Mouse (Mus musculus): ENCODE data around the gene Ascc3. TPM values are rescaled to one million over a fixed set of nuclear protein-coding genes. Genes with fewer than 3 reads are reported as not detected.
A peak's percentile ranks its signal among the peaks of the same experiment; 100 is the strongest.

Gene Ascc3
- polyA plus RNA-seq, 1 experiment from 2014 or later: 25.9 TPM

DNA sequence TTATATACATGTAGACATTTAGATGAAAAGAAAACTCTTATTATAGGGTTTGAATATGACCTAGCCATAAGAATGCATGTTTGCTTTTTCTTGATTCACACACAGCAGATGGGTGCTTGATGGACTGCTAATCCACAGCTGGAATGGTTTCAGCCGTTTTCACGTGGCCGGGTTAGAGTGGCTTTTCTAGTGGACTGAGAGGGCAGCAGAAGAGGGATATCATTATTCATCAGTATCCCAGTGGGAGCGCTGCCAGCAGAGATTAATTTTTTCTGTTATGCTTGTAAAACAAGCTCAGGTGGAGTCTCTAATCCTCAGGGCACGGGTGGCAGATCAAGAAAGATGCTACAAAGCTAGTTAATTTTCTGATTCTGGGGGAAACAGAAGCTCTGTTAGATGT, 200.4 kb downstream of the Ascc3 start:
- no peaks in the 10 kb centered on the region for H3K4me1 ChIP-seq (replicated peaks; ENCODE audit: control insufficient read depth, insufficient read depth, low read length)
- H3K4me2 ChIP-seq (ENCODE audit: low read depth, low read length, severe bottlenecking): no peak overlapping the region
- no peaks in the 10 kb centered on the region for H3K36me3 ChIP-seq (ENCODE audit: control insufficient read depth, insufficient read depth, low read length)
- no peak for DNase-seq (ENCODE audit: low spot score)
- no peaks in the 10 kb centered on the region for H3K9me3 ChIP-seq (ENCODE audit: control insufficient read depth, low read length)
- no peaks in the 10 kb centered on the region for H3K27me3 ChIP-seq (ENCODE audit: control insufficient read depth, insufficient read depth, low read length)
- H3K4me3 ChIP-seq (ENCODE audit: low read depth, low read length): no peak overlapping the region
- H3K9ac ChIP-seq (ENCODE audit: low read length): no peak overlapping the region
- no peak for ATAC-seq (replicated peaks; ENCODE audit: low FRiP score)
- 56% methylated on average over 5 of the region's 5 CpGs for WGBS
- H3K27ac ChIP-seq (ENCODE audit: low read depth, low read length): no peak overlapping the region

DNA sequence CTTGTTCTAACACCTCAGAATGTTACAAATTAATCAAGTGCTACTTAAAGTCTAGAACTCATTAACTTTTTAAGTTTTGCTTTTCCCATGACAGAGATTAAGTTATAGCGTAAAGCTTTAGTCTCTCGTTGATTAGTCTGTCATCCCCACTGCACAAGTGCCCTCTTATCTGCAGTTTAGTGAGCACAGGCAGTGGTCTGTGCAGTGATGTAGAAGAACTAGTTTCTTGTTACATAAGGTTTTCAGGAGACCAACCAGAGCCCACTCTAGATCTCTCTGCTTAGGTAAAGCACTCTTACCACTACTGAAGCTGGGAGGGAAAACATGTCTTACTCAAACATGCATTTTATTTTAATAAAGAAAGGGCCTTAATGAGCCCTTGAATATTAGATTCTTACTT, 209.1 kb downstream of the Ascc3 start:
- DNase-seq (ENCODE audit: low spot score): no peak
- no peak for ATAC-seq (replicated peaks; ENCODE audit: low FRiP score)

DNA sequence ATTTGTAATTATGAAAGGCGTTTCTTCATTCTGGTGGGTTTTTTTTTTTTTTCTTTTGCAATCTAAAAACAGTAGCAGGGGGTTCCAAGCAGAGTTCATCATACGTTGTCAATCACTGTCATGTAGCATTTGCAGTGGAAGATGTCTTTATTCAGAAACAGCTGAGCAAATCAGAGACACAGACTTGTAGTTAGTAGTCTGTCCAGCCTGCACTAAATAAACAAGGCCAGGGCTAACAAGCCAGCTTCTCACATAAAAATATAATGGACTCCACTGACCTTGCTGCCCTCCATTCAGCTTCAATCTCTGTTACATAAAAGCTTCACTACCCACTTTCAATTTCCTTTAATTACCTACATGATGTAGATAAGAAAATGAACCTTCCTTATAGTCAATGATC, 209.9 kb downstream of the Ascc3 start:
- Histone ChIP-seq H3K36me3 (ENCODE audit: control insufficient read depth, insufficient read depth, low read length) (no peaks in the 10 kb centered on the region), H3K9ac (ENCODE audit: low read length) (no peak overlapping the region), H3K4me2 (ENCODE audit: low read depth, low read length, severe bottlenecking) (no peak overlapping the region), H3K9me3 (ENCODE audit: control insufficient read depth, low read length) (no peaks in the 10 kb centered on the region), H3K4me1 (replicated peaks; ENCODE audit: control insufficient read depth, insufficient read depth, low read length) (no peaks in the 10 kb centered on the region), H3K27me3 (ENCODE audit: control insufficient read depth, insufficient read depth, low read length) (no peaks in the 10 kb centered on the region), H3K4me3 (ENCODE audit: low read depth, low read length) (no peak overlapping the region), H3K27ac (ENCODE audit: low read depth, low read length) (no peak overlapping the region)
- DNase-seq (ENCODE audit: low spot score): no peak
- ATAC-seq (replicated peaks; ENCODE audit: low FRiP score): no peak; the same call in 1 of the 2 replicates
- 26% methylated on average over 2 of the region's 2 CpGs for WGBS

More for the DNA sequence above, 209.1 kb downstream of the Ascc3 start:
- H3K4me2 ChIP-seq (ENCODE audit: low read depth, low read length, severe bottlenecking): no peak overlapping the region
- H3K36me3 ChIP-seq (ENCODE audit: control insufficient read depth, insufficient read depth, low read length): no peaks in the 10 kb centered on the region
- no peak overlapping the region for H3K4me3 ChIP-seq (ENCODE audit: low read depth, low read length)
- no peak overlapping the region for H3K27ac ChIP-seq (ENCODE audit: low read depth, low read length)
- 23% methylated on average over 2 of the region's 2 CpGs for WGBS
- no peaks in the 10 kb centered on the region for H3K9me3 ChIP-seq (ENCODE audit: control insufficient read depth, low read length)
- no peaks in the 10 kb centered on the region for H3K27me3 ChIP-seq (ENCODE audit: control insufficient read depth, insufficient read depth, low read length)
- no peaks in the 10 kb centered on the region for H3K4me1 ChIP-seq (replicated peaks; ENCODE audit: control insufficient read depth, insufficient read depth, low read length)
- H3K9ac ChIP-seq (ENCODE audit: low read length): no peak overlapping the region

DNA sequence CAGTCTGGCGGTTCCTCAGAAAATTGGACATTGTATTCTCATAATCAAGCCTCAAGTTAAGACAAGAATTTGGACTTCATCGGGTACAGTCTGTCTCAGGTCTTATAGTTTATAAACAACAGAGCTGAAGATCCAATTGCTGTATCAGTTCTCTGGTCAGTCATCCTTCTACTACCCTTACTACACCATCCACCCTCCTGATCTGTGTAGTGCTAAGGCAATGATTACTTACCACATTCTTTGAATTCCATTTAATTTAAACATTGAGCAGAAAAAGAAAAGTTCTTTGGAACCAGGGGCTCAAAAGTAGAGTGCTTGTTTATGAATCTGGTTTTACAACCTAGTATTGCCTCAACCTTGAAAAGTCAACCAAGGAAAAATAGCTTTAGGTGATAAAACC, 213.7 kb downstream of the Ascc3 start:
- no peak for DNase-seq (ENCODE audit: low spot score)
- Histone ChIP-seq H3K27me3 (ENCODE audit: control insufficient read depth, insufficient read depth, low read length) (no peaks in the 10 kb centered on the region), H3K4me3 (ENCODE audit: low read depth, low read length) (no peak overlapping the region), H3K4me2 (ENCODE audit: low read depth, low read length, severe bottlenecking) (no peak overlapping the region), H3K4me1 (replicated peaks; ENCODE audit: control insufficient read depth, insufficient read depth, low read length) (no peaks in the 10 kb centered on the region), H3K9me3 (ENCODE audit: control insufficient read depth, low read length) (no peaks in the 10 kb centered on the region), H3K36me3 (ENCODE audit: control insufficient read depth, insufficient read depth, low read length) (no peaks in the 10 kb centered on the region), H3K9ac (ENCODE audit: low read length) (no peak overlapping the region), H3K27ac (ENCODE audit: low read depth, low read length) (no peak overlapping the region)
- no peak for ATAC-seq (replicated peaks; ENCODE audit: low FRiP score)
- 90% methylated on average over 2 of the region's 2 CpGs for WGBS

DNA sequence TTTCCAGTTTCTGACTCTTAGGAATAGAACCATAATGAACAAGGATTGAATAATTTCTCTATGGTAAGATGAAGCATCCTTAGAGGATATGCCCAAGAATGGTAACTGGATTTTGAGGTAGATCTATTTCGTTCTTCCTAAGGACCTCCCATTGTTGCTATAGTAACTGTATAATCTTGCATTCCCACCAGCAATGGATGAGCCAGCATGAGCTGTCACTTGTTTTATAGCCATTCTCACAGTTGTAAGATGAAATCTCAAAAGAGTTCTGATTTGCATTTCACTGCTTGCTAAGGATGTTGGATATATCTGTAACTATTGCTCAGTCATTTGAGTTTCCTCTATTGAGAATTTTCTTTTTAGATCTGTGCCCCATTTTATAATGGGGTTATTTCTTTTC, 229.9 kb downstream of the Ascc3 start:
- Histone ChIP-seq H3K4me2 (ENCODE audit: low read depth, low read length, severe bottlenecking) (no peak overlapping the region), H3K27ac (ENCODE audit: low read depth, low read length) (no peak overlapping the region), H3K4me3 (ENCODE audit: low read depth, low read length) (no peak overlapping the region), H3K9me3 (ENCODE audit: control insufficient read depth, low read length) (no peaks in the 10 kb centered on the region), H3K36me3 (ENCODE audit: control insufficient read depth, insufficient read depth, low read length) (no peaks in the 10 kb centered on the region), H3K27me3 (ENCODE audit: control insufficient read depth, insufficient read depth, low read length) (no peaks in the 10 kb centered on the region), H3K9ac (ENCODE audit: low read length) (no peak overlapping the region), H3K4me1 (replicated peaks; ENCODE audit: control insufficient read depth, insufficient read depth, low read length) (no peaks in the 10 kb centered on the region)
- WGBS: 83% methylated on average over 1 of the region's 1 CpGs
- ATAC-seq (replicated peaks; ENCODE audit: low FRiP score) (no peak), DNase-seq (ENCODE audit: low spot score) (no peak)

DNA sequence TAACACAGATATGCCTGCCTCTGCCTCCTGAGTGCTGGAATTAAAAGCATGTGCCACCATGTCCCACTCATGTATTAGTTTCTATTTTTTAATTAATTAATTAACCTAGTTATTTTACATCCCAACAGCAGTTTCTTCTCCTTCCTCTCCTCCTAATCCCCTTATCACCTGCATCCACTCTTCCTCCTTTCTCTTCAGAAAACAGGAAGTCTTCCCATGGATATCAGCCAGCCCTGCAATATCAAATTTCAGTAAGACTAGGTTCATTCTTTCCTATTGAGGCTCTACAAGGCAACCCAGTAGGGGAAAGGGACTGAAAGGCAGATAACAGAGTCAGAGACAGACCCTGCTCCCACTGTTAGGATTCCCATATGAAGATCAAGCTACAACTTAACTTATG, 234.4 kb downstream of the Ascc3 start:
- Histone ChIP-seq H3K4me2 (ENCODE audit: low read depth, low read length, severe bottlenecking) (no peak overlapping the region), H3K9ac (ENCODE audit: low read length) (no peak overlapping the region), H3K36me3 (ENCODE audit: control insufficient read depth, insufficient read depth, low read length) (no peaks in the 10 kb centered on the region), H3K27ac (ENCODE audit: low read depth, low read length) (no peak overlapping the region), H3K9me3 (ENCODE audit: control insufficient read depth, low read length) (no peaks in the 10 kb centered on the region), H3K27me3 (ENCODE audit: control insufficient read depth, insufficient read depth, low read length) (no peaks in the 10 kb centered on the region), H3K4me3 (ENCODE audit: low read depth, low read length) (no peak overlapping the region), H3K4me1 (replicated peaks; ENCODE audit: control insufficient read depth, insufficient read depth, low read length) (no peaks in the 10 kb centered on the region)
- DNase-seq (ENCODE audit: low spot score): no peak
- ATAC-seq (replicated peaks; ENCODE audit: low FRiP score): no peak

DNA sequence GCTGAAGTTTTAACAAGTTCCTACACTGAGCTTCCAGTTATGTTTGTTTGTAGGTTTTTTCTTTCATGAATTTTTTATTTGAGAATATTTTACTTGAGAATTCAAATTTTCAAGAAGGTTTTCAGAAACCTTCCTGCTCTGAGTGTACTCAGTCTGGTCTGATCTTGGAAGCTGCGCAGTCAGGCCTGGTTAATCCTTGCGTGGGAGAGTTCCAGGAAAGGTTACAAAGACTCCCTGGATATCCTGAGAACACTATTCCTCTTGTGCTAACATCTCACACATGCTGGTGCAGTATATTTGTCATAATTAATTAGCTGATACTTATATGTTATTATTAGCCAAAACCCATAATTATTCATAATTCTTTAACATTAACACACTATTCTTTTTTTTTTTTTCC, 242.1 kb downstream of the Ascc3 start:
- 81% methylated on average over 2 of the region's 2 CpGs for WGBS
- no peak overlapping the region for H3K27ac ChIP-seq (ENCODE audit: low read depth, low read length)
- H3K9me3 ChIP-seq (ENCODE audit: control insufficient read depth, low read length): no peaks in the 10 kb centered on the region
- no peak overlapping the region for H3K9ac ChIP-seq (ENCODE audit: low read length)
- H3K4me3 ChIP-seq (ENCODE audit: low read depth, low read length): no peak overlapping the region
- H3K4me2 ChIP-seq (ENCODE audit: low read depth, low read length, severe bottlenecking): no peak overlapping the region
- no peaks in the 10 kb centered on the region for H3K27me3 ChIP-seq (ENCODE audit: control insufficient read depth, insufficient read depth, low read length)
- H3K36me3 ChIP-seq (ENCODE audit: control insufficient read depth, insufficient read depth, low read length): no peaks in the 10 kb centered on the region
- H3K4me1 ChIP-seq (replicated peaks; ENCODE audit: control insufficient read depth, insufficient read depth, low read length): no peaks in the 10 kb centered on the region
- DNase-seq (ENCODE audit: low spot score) (no peak), ATAC-seq (replicated peaks; ENCODE audit: low FRiP score) (no peak)

DNA sequence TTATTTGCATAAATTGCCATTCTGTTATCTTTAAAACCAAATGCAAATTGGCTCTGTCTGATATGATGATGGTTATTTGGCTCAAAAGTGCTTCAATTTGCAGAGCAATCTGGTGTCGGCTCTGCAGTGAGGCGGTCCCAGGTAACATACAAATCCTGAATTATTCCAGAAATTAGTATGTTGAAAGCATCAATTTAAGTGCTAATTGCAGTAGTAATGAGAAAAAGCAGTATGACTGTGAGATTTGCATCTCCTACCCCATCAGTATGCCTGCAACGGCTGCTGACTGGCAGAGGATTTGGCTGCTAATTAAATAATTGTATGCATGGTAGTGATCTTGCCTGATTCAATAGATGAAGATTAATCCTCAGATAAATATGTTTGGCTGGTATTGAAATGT, 250.9 kb downstream of the Ascc3 start:
- Histone ChIP-seq H3K9ac (ENCODE audit: low read length) (no peak overlapping the region), H3K27ac (ENCODE audit: low read depth, low read length) (no peak overlapping the region), H3K4me1 (replicated peaks; ENCODE audit: control insufficient read depth, insufficient read depth, low read length) (no peaks in the 10 kb centered on the region), H3K4me2 (ENCODE audit: low read depth, low read length, severe bottlenecking) (no peak overlapping the region), H3K9me3 (ENCODE audit: control insufficient read depth, low read length) (no peaks in the 10 kb centered on the region), H3K36me3 (ENCODE audit: control insufficient read depth, insufficient read depth, low read length) (no peaks in the 10 kb centered on the region), H3K27me3 (ENCODE audit: control insufficient read depth, insufficient read depth, low read length) (no peaks in the 10 kb centered on the region), H3K4me3 (ENCODE audit: low read depth, low read length) (no peak overlapping the region)
- 0 out of 2 replicates have a peak, but pooled peaks have one; percentile 39 for ATAC-seq (replicated peaks; ENCODE audit: low FRiP score)
- no peak for DNase-seq (ENCODE audit: low spot score)
- 83% methylated on average over 3 of the region's 3 CpGs for WGBS

DNA sequence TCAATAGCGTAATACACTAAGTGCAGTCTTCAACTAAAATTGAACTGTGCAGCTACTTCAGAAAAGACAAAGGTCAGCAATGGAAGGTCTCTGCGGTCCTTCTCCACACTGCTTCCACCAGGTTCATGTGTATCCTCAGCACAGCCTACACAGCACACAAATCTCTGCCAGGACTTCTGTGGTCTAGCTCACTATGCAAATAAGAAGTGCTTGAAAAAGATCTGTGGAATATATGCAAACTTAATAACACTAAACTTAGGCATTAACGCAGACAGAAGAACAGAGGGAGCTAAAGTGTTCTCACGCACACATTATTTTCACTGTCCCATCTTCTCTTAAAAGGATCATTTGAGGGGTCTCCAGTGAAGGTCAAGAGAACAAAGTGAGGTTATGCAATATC, 275.7 kb downstream of the Ascc3 start:
- H3K4me2 ChIP-seq (ENCODE audit: low read depth, low read length, severe bottlenecking): no peak overlapping the region
- no peaks in the 10 kb centered on the region for H3K9me3 ChIP-seq (ENCODE audit: control insufficient read depth, low read length)
- H3K4me3 ChIP-seq (ENCODE audit: low read depth, low read length): no peak overlapping the region
- WGBS: 91% methylated on average over 4 of the region's 4 CpGs
- no peaks in the 10 kb centered on the region for H3K27me3 ChIP-seq (ENCODE audit: control insufficient read depth, insufficient read depth, low read length)
- DNase-seq (ENCODE audit: low spot score) (no peak), ATAC-seq (replicated peaks; ENCODE audit: low FRiP score) (no peak)
- H3K4me1 ChIP-seq (replicated peaks; ENCODE audit: control insufficient read depth, insufficient read depth, low read length): no peaks in the 10 kb centered on the region
- H3K27ac ChIP-seq (ENCODE audit: low read depth, low read length): no peak overlapping the region
- H3K9ac ChIP-seq (ENCODE audit: low read length): no peak overlapping the region
- H3K36me3 ChIP-seq (ENCODE audit: control insufficient read depth, insufficient read depth, low read length): no peaks in the 10 kb centered on the region
